Mouse (Mus musculus): ENCODE results near the gene Tmod4. TPM values are rescaled to one million over a fixed set of nuclear protein-coding genes. Genes with fewer than 3 reads are reported as not detected.

The Tmod4 gene
- polyA plus RNA-seq, 1 experiment = not detected

GRCm38 (mm10) chr3:95176500-95176899 lies 52.2 kb downstream of the Tmod4 start:
- no peak for TF ChIP-seq POLR2A (IDR thresholded peaks at IDR 0.05; ENCODE audit: insufficient read depth, low read depth, low read length)
- no peak for TF ChIP-seq CTCF (IDR thresholded peaks at IDR 0.05; ENCODE audit: insufficient read depth, low read depth, low read length)
- no peak overlapping the region for H3K4me3 ChIP-seq (ENCODE audit: insufficient read depth, low read depth, low read length)
- no peak overlapping the region for H3K27ac ChIP-seq (ENCODE audit: insufficient read depth, low read depth, low read length)
- H3K4me1 ChIP-seq (ENCODE audit: control insufficient read depth, insufficient read depth, low read length) = peaks cover 14% of the 10 kb centered on the region
- 67% methylated on average over 3 of the region's 3 CpGs for WGBS

DNA sequence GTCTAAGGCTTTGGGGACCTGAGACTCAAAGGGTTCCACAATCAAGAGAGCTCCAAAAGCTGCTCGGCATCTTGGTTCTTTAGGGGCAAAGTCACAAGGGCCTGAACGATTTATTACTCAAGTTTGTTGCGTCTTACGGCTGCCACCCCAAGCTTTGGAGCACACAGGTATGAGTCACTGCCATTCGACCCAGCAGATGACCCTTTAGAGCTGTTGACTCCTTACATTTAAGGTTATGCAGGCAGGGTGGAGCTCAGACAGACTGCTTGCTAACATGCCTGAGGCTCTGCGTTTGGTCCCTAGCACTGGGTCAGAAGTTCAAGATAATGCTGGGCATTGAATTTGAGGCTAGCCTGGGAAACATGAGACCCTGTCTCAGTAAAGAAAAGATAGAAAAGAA lies 53.3 kb downstream of the Tmod4 start:
- Histone ChIP-seq H3K4me3 (ENCODE audit: insufficient read depth, low read depth, low read length) (no peak overlapping the region), H3K4me1 (ENCODE audit: control insufficient read depth, insufficient read depth, low read length) (peaks cover 14% of the 10 kb centered on the region), H3K27ac (ENCODE audit: insufficient read depth, low read depth, low read length) (no peak overlapping the region)
- WGBS = 77% methylated on average over 6 of the region's 6 CpGs
- TF ChIP-seq CTCF (IDR thresholded peaks at IDR 0.05; ENCODE audit: insufficient read depth, low read depth, low read length) (no peak), POLR2A (IDR thresholded peaks at IDR 0.05; ENCODE audit: insufficient read depth, low read depth, low read length) (no peak)

Other genes with a start within 250 kb of the Tmod4 start
- gene Psmb4, start 237.5 kb upstream of the Tmod4 start, polyA plus RNA-seq (2012; ENCODE audit: insufficient read depth, insufficient read length, low replicate concordance, missing spikeins) = not detected in 2 replicates
- gene Selenbp1, start 191.4 kb upstream of the Tmod4 start, polyA plus RNA-seq (2012; ENCODE audit: insufficient read depth, insufficient read length, low replicate concordance, missing spikeins) = not detected in 2 replicates
- gene Rfx5, start 170.4 kb upstream of the Tmod4 start, polyA plus RNA-seq (2012; ENCODE audit: insufficient read depth, insufficient read length, low replicate concordance, missing spikeins) = not detected in 2 replicates
- not detected in 2 replicates for gene Pi4kb, start 149.7 kb upstream of the Tmod4 start, polyA plus RNA-seq (2012; ENCODE audit: insufficient read depth, insufficient read length, low replicate concordance, missing spikeins)
- gene Zfp687, start 109.0 kb upstream of the Tmod4 start, polyA plus RNA-seq (2012; ENCODE audit: insufficient read depth, insufficient read length, low replicate concordance, missing spikeins) = 132 TPM in 1 of 2 replicates, not detected in the other
- 457 TPM in 1 of 2 replicates, not detected in the other for gene Psmd4, start 81.9 kb upstream of the Tmod4 start, polyA plus RNA-seq (2012; ENCODE audit: insufficient read depth, insufficient read length, low replicate concordance, missing spikeins)
- not detected in 2 replicates for gene Pip5k1a, start 17.5 kb upstream of the Tmod4 start, polyA plus RNA-seq (2012; ENCODE audit: insufficient read depth, insufficient read length, low replicate concordance, missing spikeins)
- not detected in 2 replicates for gene Vps72, start 13.5 kb upstream of the Tmod4 start, polyA plus RNA-seq (2012; ENCODE audit: insufficient read depth, insufficient read length, low replicate concordance, missing spikeins)
- not detected in 2 replicates for gene Scnm1, start 9.5 kb downstream of the Tmod4 start, polyA plus RNA-seq (2012; ENCODE audit: insufficient read depth, insufficient read length, low replicate concordance, missing spikeins)
- gene Lysmd1, start 9.6 kb downstream of the Tmod4 start, polyA plus RNA-seq (2012; ENCODE audit: insufficient read depth, insufficient read length, low replicate concordance, missing spikeins) = not detected in 2 replicates
- gene Tnfaip8l2, start 17.9 kb downstream of the Tmod4 start, polyA plus RNA-seq (2012; ENCODE audit: insufficient read depth, insufficient read length, low replicate concordance, missing spikeins) = not detected in 2 replicates
- not detected in 2 replicates for gene Sema6c, start 36.0 kb downstream of the Tmod4 start, polyA plus RNA-seq (2012; ENCODE audit: insufficient read depth, insufficient read length, low replicate concordance, missing spikeins)
- gene Gabpb2, start 93.4 kb downstream of the Tmod4 start, polyA plus RNA-seq (2012; ENCODE audit: insufficient read depth, insufficient read length, low replicate concordance, missing spikeins) = not detected in 2 replicates
- 164 TPM in 1 of 2 replicates, not detected in the other for gene Cdc42se1, start 104.3 kb downstream of the Tmod4 start, polyA plus RNA-seq (2012; ENCODE audit: insufficient read depth, insufficient read length, low replicate concordance, missing spikeins)
- not detected in 2 replicates for gene Mllt11, start 107.7 kb downstream of the Tmod4 start, polyA plus RNA-seq (2012; ENCODE audit: insufficient read depth, insufficient read length, low replicate concordance, missing spikeins)
- not detected in 2 replicates for gene Gm128, start 117.1 kb downstream of the Tmod4 start, polyA plus RNA-seq (2012; ENCODE audit: insufficient read depth, insufficient read length, low replicate concordance, missing spikeins)
- not detected in 2 replicates for gene Bnipl, start 126.7 kb downstream of the Tmod4 start, polyA plus RNA-seq (2012; ENCODE audit: insufficient read depth, insufficient read length, low replicate concordance, missing spikeins)
- not detected in 2 replicates for gene Mindy1, start 156.9 kb downstream of the Tmod4 start, polyA plus RNA-seq (2012; ENCODE audit: insufficient read depth, insufficient read length, low replicate concordance, missing spikeins)
- not detected in 2 replicates for gene Prune1, start 157.6 kb downstream of the Tmod4 start, polyA plus RNA-seq (2012; ENCODE audit: insufficient read depth, insufficient read length, low replicate concordance, missing spikeins)
- gene Anxa9, start 182.7 kb downstream of the Tmod4 start, polyA plus RNA-seq (2012; ENCODE audit: insufficient read depth, insufficient read length, low replicate concordance, missing spikeins) = not detected in 2 replicates
- gene Cers2, start 190.3 kb downstream of the Tmod4 start, polyA plus RNA-seq (2012; ENCODE audit: insufficient read depth, insufficient read length, low replicate concordance, missing spikeins) = not detected in 2 replicates
- gene Setdb1, start 232.7 kb downstream of the Tmod4 start, polyA plus RNA-seq (2012; ENCODE audit: insufficient read depth, insufficient read length, low replicate concordance, missing spikeins) = not detected in 2 replicates

Measured in olfactory bulb, adult 2 months (tissue).